Mouse (Mus musculus): ENCODE data around the gene Fbxo28.
A peak's percentile ranks its signal among the peaks of the same experiment; 100 is the strongest.

The Fbxo28 gene

GRCm38 (mm10) chr1:182340821-182341781 lies at the start of gene Fbxo28:
Gene Fbxo28 (minus strand): TSS chr1:182341629.
- DNase-seq (ENCODE audit: low spot score), result peak; percentile 90

- DNase-seq (ENCODE audit: low spot score), result peak; percentile 81
Measured at GRCm38 (mm10) chr1:182388729-182389128, 47.3 kb upstream of the Fbxo28 start.

GRCm38 (mm10) chr1:182386449-182386848 lies 45.0 kb upstream of the Fbxo28 start:
- DNase-seq (ENCODE audit: low spot score), result no peak

- no peak for DNase-seq (ENCODE audit: low spot score)
Measured at GRCm38 (mm10) chr1:182383096-182383495, 41.7 kb upstream of the Fbxo28 start.

GRCm38 (mm10) chr1:182381327-182381726 lies 39.9 kb upstream of the Fbxo28 start:
- DNase-seq (ENCODE audit: low spot score), result no peak

GRCm38 (mm10) chr1:182380683-182381082 lies 39.3 kb upstream of the Fbxo28 start:
- DNase-seq (ENCODE audit: low spot score), result no peak

GRCm38 (mm10) chr1:182378876-182379275 lies 37.4 kb upstream of the Fbxo28 start:
- no peak for DNase-seq (ENCODE audit: low spot score)

GRCm38 (mm10) chr1:182378205-182378835 lies 36.9 kb upstream of the Fbxo28 start:
- no peak for DNase-seq (ENCODE audit: low spot score)

- no peak for DNase-seq (ENCODE audit: low spot score)
Measured at GRCm38 (mm10) chr1:182377519-182377918, 36.1 kb upstream of the Fbxo28 start.

- no peak for DNase-seq (ENCODE audit: low spot score)
Measured at GRCm38 (mm10) chr1:182376826-182377225, 35.4 kb upstream of the Fbxo28 start.

- no peak for DNase-seq (ENCODE audit: low spot score)
Measured at GRCm38 (mm10) chr1:182376221-182376620, 34.8 kb upstream of the Fbxo28 start.

- DNase-seq (ENCODE audit: low spot score), result no peak
Measured at GRCm38 (mm10) chr1:182371891-182372290, 30.5 kb upstream of the Fbxo28 start.

- DNase-seq (ENCODE audit: low spot score), result no peak
Measured at GRCm38 (mm10) chr1:182369435-182369834, 28.0 kb upstream of the Fbxo28 start.

- no peak for DNase-seq (ENCODE audit: low spot score)
Measured at GRCm38 (mm10) chr1:182368782-182369181, 27.4 kb upstream of the Fbxo28 start.

- no peak for DNase-seq (ENCODE audit: low spot score)
Measured at GRCm38 (mm10) chr1:182368309-182368708, 26.9 kb upstream of the Fbxo28 start.

- DNase-seq (ENCODE audit: low spot score), result no peak
Measured at GRCm38 (mm10) chr1:182363683-182364404, 22.4 kb upstream of the Fbxo28 start.

GRCm38 (mm10) chr1:182362703-182363102 lies 21.3 kb upstream of the Fbxo28 start:
- DNase-seq (ENCODE audit: low spot score), result no peak

GRCm38 (mm10) chr1:182358133-182358532 lies 16.7 kb upstream of the Fbxo28 start:
- no peak for DNase-seq (ENCODE audit: low spot score)

- no peak for DNase-seq (ENCODE audit: low spot score)
Measured at GRCm38 (mm10) chr1:182354504-182355147, 13.2 kb upstream of the Fbxo28 start.

- DNase-seq (ENCODE audit: low spot score), result no peak
Measured at GRCm38 (mm10) chr1:182349557-182349956, 8.1 kb upstream of the Fbxo28 start.

GRCm38 (mm10) chr1:182346491-182346890 lies 5.1 kb upstream of the Fbxo28 start:
- DNase-seq (ENCODE audit: low spot score), result no peak

- no peak for DNase-seq (ENCODE audit: low spot score)
Measured at GRCm38 (mm10) chr1:182345857-182346256, 4.4 kb upstream of the Fbxo28 start.
